Mouse (Mus musculus): ENCODE results near the gene A630076J17Rik. TPM values are rescaled to one million over a fixed set of nuclear protein-coding genes. Genes with fewer than 3 reads are reported as not detected.

A630076J17Rik gene
- polyA plus RNA-seq, 1 experiment = not detected

- TF ChIP-seq CTCF (IDR thresholded peaks at IDR 0.05; ENCODE audit: low read depth, low read length) = no peak
- TF ChIP-seq POLR2A (IDR thresholded peaks at IDR 0.05; ENCODE audit: borderline replicate concordance, low read depth, low read length) = no peak
- Histone ChIP-seq H3K4me3 (ENCODE audit: insufficient read depth, low read length) (no peak overlapping the region), H3K4me1 (ENCODE audit: control insufficient read depth, insufficient read depth, low read length) (no peaks in the 10 kb centered on the region), H3K27ac (ENCODE audit: insufficient read depth, low read depth, low read length) (no peak overlapping the region)
Observed at GRCm38 (mm10) chr3:107229221-107229620, 1.2 kb upstream of the A630076J17Rik start.

DNA sequence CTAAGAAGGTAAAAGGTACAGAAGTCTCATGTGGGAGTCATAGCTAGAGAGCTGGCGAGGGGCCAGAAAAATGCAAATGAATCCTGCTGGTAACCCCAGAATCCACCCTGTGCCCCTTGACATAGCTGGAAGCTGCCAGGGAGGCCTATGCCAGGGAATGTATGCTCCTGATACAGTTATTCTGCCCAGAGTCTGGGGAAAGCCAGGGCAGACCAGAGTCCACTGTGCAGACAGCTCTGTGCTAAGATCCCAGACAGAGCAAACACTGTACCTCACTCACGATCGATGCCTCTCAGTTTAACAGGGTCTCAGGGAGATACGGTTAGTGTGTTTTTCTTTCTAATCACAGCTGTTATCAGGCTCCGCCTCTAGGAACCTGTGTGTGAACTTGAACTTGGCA lies 592 bp upstream of the A630076J17Rik start:
- H3K4me1 ChIP-seq (ENCODE audit: control insufficient read depth, insufficient read depth, low read length) = no peaks in the 10 kb centered on the region
- H3K4me3 ChIP-seq (ENCODE audit: insufficient read depth, low read length) = no peak overlapping the region
- H3K27ac ChIP-seq (ENCODE audit: insufficient read depth, low read depth, low read length) = no peak overlapping the region
- TF ChIP-seq CTCF (IDR thresholded peaks at IDR 0.05; ENCODE audit: low read depth, low read length) (no peak), POLR2A (IDR thresholded peaks at IDR 0.05; ENCODE audit: borderline replicate concordance, low read depth, low read length) (no peak)

GRCm38 (mm10) chr3:107231202-107231601 lies 788 bp downstream of the A630076J17Rik start:
- TF ChIP-seq POLR2A (IDR thresholded peaks at IDR 0.05; ENCODE audit: borderline replicate concordance, low read depth, low read length) (no peak), CTCF (IDR thresholded peaks at IDR 0.05; ENCODE audit: low read depth, low read length) (no peak)
- Histone ChIP-seq H3K27ac (ENCODE audit: insufficient read depth, low read depth, low read length) (no peak overlapping the region), H3K4me1 (ENCODE audit: control insufficient read depth, insufficient read depth, low read length) (no peaks in the 10 kb centered on the region), H3K4me3 (ENCODE audit: insufficient read depth, low read length) (no peak overlapping the region)

- TF ChIP-seq POLR2A (IDR thresholded peaks at IDR 0.05; ENCODE audit: borderline replicate concordance, low read depth, low read length) (no peak), CTCF (IDR thresholded peaks at IDR 0.05; ENCODE audit: low read depth, low read length) (no peak)
Observed at GRCm38 (mm10) chr3:107233351-107233813, 3.0 kb downstream of the A630076J17Rik start.

DNA sequence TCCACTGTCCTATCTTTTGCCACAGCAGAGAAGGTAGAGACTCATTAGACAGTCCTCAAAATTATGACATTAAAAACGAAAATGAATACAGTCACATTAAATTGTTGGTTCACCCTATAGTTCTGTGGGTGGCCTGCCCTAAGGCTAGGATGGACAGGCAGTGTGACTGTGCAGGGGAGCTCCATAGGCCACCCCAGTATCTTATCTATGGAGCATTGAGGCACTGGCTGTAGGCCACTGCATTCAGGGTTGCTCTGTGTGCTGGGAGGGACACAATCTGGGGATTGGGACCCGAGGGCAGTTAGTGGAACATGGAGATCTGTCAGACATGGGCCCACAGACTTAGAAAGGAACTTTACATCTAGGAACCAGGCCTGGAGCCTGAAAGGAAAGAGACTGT lies 3.5 kb downstream of the A630076J17Rik start:
- H3K4me3 ChIP-seq (ENCODE audit: insufficient read depth, low read length) = no peak overlapping the region
- TF ChIP-seq POLR2A (IDR thresholded peaks at IDR 0.05; ENCODE audit: borderline replicate concordance, low read depth, low read length) = no peak
- TF ChIP-seq CTCF (IDR thresholded peaks at IDR 0.05; ENCODE audit: low read depth, low read length) = no peak
- H3K4me1 ChIP-seq (ENCODE audit: control insufficient read depth, insufficient read depth, low read length) = no peaks in the 10 kb centered on the region
- H3K27ac ChIP-seq (ENCODE audit: insufficient read depth, low read depth, low read length) = no peak overlapping the region

More at GRCm38 (mm10) chr3:107233351-107233813, 3.0 kb downstream of the A630076J17Rik start:
- H3K4me1 ChIP-seq (ENCODE audit: control insufficient read depth, insufficient read depth, low read length) = no peaks in the 10 kb centered on the region
- H3K4me3 ChIP-seq (ENCODE audit: insufficient read depth, low read length) = no peak overlapping the region
- H3K27ac ChIP-seq (ENCODE audit: insufficient read depth, low read depth, low read length) = no peak overlapping the region

- TF ChIP-seq POLR2A (IDR thresholded peaks at IDR 0.05; ENCODE audit: borderline replicate concordance, low read depth, low read length) (no peak), CTCF (IDR thresholded peaks at IDR 0.05; ENCODE audit: low read depth, low read length) (no peak)
- Histone ChIP-seq H3K27ac (ENCODE audit: insufficient read depth, low read depth, low read length) (no peak overlapping the region), H3K4me3 (ENCODE audit: insufficient read depth, low read length) (no peak overlapping the region), H3K4me1 (ENCODE audit: control insufficient read depth, insufficient read depth, low read length) (no peaks in the 10 kb centered on the region)
Observed at GRCm38 (mm10) chr3:107238051-107238450, 7.6 kb downstream of the A630076J17Rik start.

DNA sequence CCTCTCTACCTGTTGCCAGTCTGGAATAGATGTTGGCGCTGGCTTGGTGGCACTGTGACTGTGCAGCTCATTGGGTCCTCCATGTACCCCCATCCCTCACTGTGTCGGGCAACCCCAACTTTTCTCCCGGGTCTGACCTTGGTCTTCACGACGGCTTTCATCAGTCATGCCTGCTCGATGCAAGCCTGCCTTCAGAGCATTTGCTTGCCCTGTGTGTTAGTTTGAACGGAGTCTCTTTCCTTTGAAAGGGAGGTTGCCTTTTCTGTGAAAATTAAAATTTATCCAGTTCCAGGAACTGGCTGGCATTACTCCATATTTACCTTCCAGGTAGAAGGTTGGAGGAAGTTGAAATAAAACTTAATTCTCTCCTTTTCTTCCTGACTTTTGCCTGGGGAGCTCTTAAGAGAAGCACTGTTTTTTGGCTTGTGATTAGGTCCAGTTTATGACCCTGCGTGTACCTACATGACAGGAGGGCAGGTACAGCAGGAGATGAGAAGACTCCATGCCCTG lies 8.1 kb downstream of the A630076J17Rik start:
- Histone ChIP-seq H3K4me3 (ENCODE audit: insufficient read depth, low read length) (no peak overlapping the region), H3K27ac (ENCODE audit: insufficient read depth, low read depth, low read length) (no peak overlapping the region)
- TF ChIP-seq CTCF (IDR thresholded peaks at IDR 0.05; ENCODE audit: low read depth, low read length) (no peak), POLR2A (IDR thresholded peaks at IDR 0.05; ENCODE audit: borderline replicate concordance, low read depth, low read length) (no peak)

GRCm38 (mm10) chr3:107239607-107240006 lies 9.2 kb downstream of the A630076J17Rik start, which contains the start of gene Prok1:
TSS of gene Prok1 (minus strand) at chr3:107239707.
- Histone ChIP-seq H3K4me3 (ENCODE audit: insufficient read depth, low read length) (no peak within 1 kb of the TSS), H3K27ac (ENCODE audit: insufficient read depth, low read depth, low read length) (no peak within 1 kb of the TSS), H3K4me1 (ENCODE audit: control insufficient read depth, insufficient read depth, low read length) (no peaks in the 10 kb centered on the region)
- no peak for TF ChIP-seq CTCF (IDR thresholded peaks at IDR 0.05; ENCODE audit: low read depth, low read length)
- no peak for TF ChIP-seq POLR2A (IDR thresholded peaks at IDR 0.05; ENCODE audit: borderline replicate concordance, low read depth, low read length)

More for the DNA sequence above, 8.1 kb downstream of the A630076J17Rik start:
- no peaks in the 10 kb centered on the region for H3K4me1 ChIP-seq (ENCODE audit: control insufficient read depth, insufficient read depth, low read length)

DNA sequence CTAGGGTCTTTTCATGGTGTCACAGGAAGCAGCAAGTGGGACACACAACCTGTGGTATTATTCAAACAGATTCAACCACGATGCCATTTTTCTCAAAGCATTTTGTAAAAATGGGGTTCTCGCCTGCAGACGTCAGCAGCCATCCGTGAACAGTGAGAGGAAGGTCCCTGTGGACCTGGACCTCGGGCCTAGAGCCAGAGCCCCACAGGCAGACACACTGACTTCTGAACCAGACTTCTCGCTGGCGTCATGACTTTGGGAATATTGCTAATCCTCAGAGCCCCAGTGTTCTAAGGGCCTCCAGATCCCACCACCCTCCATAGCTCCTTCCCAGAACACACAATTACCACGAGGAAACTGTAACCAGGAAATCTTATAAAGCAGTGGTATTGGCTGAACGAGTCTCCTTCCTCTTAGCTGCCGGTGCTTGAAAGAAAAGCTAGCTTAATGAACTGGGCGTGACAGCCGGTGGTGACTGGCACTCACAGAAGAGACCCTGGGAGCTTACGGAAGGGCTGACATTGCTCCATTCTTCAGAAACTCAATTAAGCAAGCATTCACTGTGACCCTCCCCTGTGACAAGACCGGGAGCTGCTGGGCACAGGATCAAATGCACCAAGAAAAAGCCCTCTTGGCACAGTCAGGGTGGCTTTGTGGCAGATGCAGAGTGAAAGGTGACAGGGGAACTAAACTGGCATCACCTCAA lies 11.1 kb downstream of the A630076J17Rik start:
- no peak overlapping the region for H3K27ac ChIP-seq (ENCODE audit: insufficient read depth, low read depth, low read length)
- H3K4me3 ChIP-seq (ENCODE audit: insufficient read depth, low read length) = no peak overlapping the region
- no peaks in the 10 kb centered on the region for H3K4me1 ChIP-seq (ENCODE audit: control insufficient read depth, insufficient read depth, low read length)
- no peak for TF ChIP-seq CTCF (IDR thresholded peaks at IDR 0.05; ENCODE audit: low read depth, low read length)
- TF ChIP-seq POLR2A (IDR thresholded peaks at IDR 0.05; ENCODE audit: borderline replicate concordance, low read depth, low read length) = no peak

DNA sequence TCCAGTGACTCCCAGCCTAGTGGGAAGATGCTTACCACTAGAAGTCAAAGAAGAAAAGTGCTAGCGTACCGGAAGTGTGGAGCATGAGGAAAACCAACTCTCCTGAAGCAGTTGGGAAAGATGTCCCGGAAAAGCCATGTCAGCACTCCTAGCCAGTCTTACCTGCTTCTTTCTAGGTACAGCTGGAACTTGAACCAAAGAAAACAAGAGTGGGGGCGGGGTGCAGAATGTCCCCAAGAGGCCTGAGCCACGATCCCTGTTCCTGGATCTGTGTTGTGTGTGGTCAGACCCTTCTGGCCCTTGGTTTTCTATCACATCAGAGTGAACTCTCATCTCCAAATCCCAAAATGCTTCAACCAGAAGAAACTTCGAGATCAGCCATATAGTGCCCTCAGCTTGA lies 16.5 kb downstream of the A630076J17Rik start:
- Histone ChIP-seq H3K27ac (ENCODE audit: insufficient read depth, low read depth, low read length) (no peak overlapping the region), H3K4me1 (ENCODE audit: control insufficient read depth, insufficient read depth, low read length) (no peaks in the 10 kb centered on the region), H3K4me3 (ENCODE audit: insufficient read depth, low read length) (no peak overlapping the region)
- no peak for TF ChIP-seq POLR2A (IDR thresholded peaks at IDR 0.05; ENCODE audit: borderline replicate concordance, low read depth, low read length)
- no peak for TF ChIP-seq CTCF (IDR thresholded peaks at IDR 0.05; ENCODE audit: low read depth, low read length)

All from bone marrow macrophage, adult 2 months (primary cell).